Mouse (Mus musculus) liver, postnatal 0 days (tissue): ENCODE data around the gene Tbck.

Source experiments
- CTCF ChIP-seq: sonication (generic); IDR thresholded peaks from 2 replicates; pipeline ENCODE4 v1.5.1; 2016; ENCODE audit warnings: antibody characterized with exemption, low read depth
- EP300 ChIP-seq: IDR thresholded peaks from 2 replicates; pipeline ENCODE4 v1.6.1; 2016; ENCODE audit warnings: antibody characterized with exemption, low read depth, mild to moderate bottlenecking

DNA sequence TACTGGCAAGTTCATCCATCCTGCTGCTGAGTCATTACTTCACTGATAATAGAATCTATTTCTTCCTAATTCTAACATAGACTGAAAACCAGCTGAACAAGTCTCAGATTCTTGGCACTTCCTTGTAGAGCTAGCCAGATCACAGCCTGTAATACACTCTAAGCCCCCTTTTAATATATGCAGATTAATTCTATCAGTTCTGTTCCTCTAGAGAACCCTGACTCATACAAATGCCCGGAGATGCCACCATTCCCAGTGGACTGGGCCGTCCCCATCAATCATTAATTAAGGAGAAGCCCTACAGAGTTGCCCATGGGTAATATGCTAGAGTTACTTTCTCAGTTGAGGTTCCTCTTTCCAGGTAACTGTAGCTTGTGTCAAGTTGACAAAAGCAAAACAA lies 28.0 kb upstream of the Tbck start:
- TF ChIP-seq CTCF (no peak), EP300 (no peak)
